Mouse (Mus musculus) thymus, adult 2 months (tissue): Measurements from ENCODE around the gene Plac8. TPM values are rescaled to one million over a fixed set of nuclear protein-coding genes. Genes with fewer than 3 reads are reported as not detected.

ENCODE experiments used
- DNase-seq: peaks from one replicate; pipeline ENCODE4 v3.0.0; 2021
- H3K27ac ChIP-seq: fragments of 200-500 bp; 2 replicates; pipeline ENCODE4 v1.5.1; 2012; ENCODE audit warnings: low read length, control low read depth; ENCODE audit not compliant: control insufficient read depth, insufficient read depth
- H3K27me3 ChIP-seq: fragments of 200-500 bp; 2 replicates; pipeline ENCODE4 v1.6.1; 2012; ENCODE audit warnings: mild to moderate bottlenecking, low read length, moderate library complexity, mixed read lengths; ENCODE audit not compliant: control insufficient read depth, insufficient read depth
- H3K36me3 ChIP-seq: fragments of 200-500 bp; 2 replicates; pipeline ENCODE4 v1.6.1; 2012; ENCODE audit warnings: mild to moderate bottlenecking, low read length, moderate library complexity; ENCODE audit not compliant: control insufficient read depth, insufficient read depth
- H3K4me1 ChIP-seq: fragments of 200-500 bp; replicated peaks from 2 replicates; pipeline ENCODE4 v1.6.1; 2012; ENCODE audit warnings: low read length; ENCODE audit not compliant: control insufficient read depth, insufficient read depth
- H3K4me3 ChIP-seq: fragments of 200-500 bp; 2 replicates; pipeline ENCODE4 v1.5.1; 2012; ENCODE audit warnings: mild to moderate bottlenecking, low read length, control low read depth, moderate library complexity; ENCODE audit not compliant: control insufficient read depth, insufficient read depth
- CTCF ChIP-seq: fragments of 200-500 bp; IDR thresholded peaks from 2 replicates; pipeline ENCODE4 v1.5.1; 2012; ENCODE audit warnings: mild to moderate bottlenecking, control low read depth, low read length, moderate library complexity, borderline replicate concordance; ENCODE audit not compliant: control insufficient read depth, poor library complexity, insufficient read depth; ENCODE audit errors: extremely low read depth
- POLR2A ChIP-seq: fragments of 200-500 bp; IDR thresholded peaks from 2 replicates; pipeline ENCODE4 v1.6.1; 2012; ENCODE audit warnings: mild to moderate bottlenecking, low read length, control low read depth, moderate library complexity; ENCODE audit not compliant: control insufficient read depth, poor library complexity, insufficient read depth; ENCODE audit errors: extremely low read depth
- WGBS: fragments of 180-500 bp; shearing (Covaris S2); methylation state at CpG from one replicate; pipeline ENCODE4 v1.1.7; 2018; 5-methylcytosine and 5-hydroxymethylcytosine counted together
- polyA plus RNA-seq: library from polyadenylated mRNA; depleted of rRNA; stranded (reverse); fragments of >200 nt; gene quantifications from 2 replicates; pipeline ENCODE4 v1.2.3, GENCODE M21; 2012

The Plac8 gene
- polyA plus RNA-seq, 1 experiment: 153 TPM

- WGBS: 88% methylated on average over 3 of the region's 3 CpGs
- Histone ChIP-seq H3K4me3 (no peak overlapping the region), H3K27me3 (no peaks in the 10 kb centered on the region), H3K27ac (no peak overlapping the region), H3K36me3 (no peaks in the 10 kb centered on the region), H3K4me1 (no peaks in the 10 kb centered on the region)
- DNase-seq: no peak
- TF ChIP-seq CTCF: no peak
- TF ChIP-seq POLR2A: no peak
These were observed 13.3 kb downstream of the Plac8 start for GRCm38 (mm10) chr5:100558783-100559182.

DNA sequence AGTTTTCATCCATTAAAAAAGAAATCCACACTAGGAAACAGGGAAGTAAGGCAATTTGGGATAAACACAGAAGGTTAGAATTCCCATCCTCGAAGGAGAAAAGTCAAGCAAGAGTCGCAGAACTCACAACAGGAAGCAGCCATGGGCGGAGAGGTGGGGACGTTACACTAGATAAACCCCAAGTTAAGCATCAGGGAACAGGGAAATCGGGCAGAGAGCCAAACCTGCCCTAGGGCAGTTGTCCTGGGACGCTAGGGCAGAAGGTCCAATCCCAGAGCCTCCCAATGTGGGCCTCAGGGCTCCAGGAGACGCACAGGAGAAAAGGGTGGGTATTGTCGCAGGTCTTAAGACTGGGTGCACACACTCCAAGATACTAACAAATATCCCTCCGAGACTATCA lies 14.5 kb downstream of the Plac8 start:
- 81% methylated on average over 9 of the region's 9 CpGs for WGBS

DNA sequence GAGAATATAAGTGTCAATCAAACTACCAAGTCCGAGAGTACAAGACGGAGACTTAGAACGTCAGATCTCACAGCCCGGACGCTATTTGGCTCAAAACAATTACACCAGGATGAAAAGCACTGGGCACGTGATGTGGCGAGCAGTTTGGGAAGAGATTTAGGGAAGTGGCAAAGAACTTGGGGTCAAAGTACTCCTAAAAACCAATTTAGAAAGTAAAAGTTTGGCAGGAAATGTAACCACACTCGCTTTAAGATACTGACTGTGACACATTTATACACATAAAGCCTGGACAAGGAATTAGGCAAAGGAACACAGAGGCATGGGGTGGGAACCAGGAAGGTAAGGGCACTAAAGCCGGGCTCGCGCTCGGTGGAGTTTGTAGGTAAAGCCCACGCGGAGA lies 15.0 kb downstream of the Plac8 start:
- TF ChIP-seq CTCF (no peak), POLR2A (no peak)
- DNase-seq: no peak
- 83% methylated on average over 14 of the region's 14 CpGs for WGBS
- H3K4me1 ChIP-seq: no peaks in the 10 kb centered on the region
- H3K4me3 ChIP-seq: no peak overlapping the region
- H3K27me3 ChIP-seq: no peaks in the 10 kb centered on the region
- no peak overlapping the region for H3K27ac ChIP-seq
- H3K36me3 ChIP-seq: no peaks in the 10 kb centered on the region

More for the DNA sequence above, 14.5 kb downstream of the Plac8 start:
- Histone ChIP-seq H3K4me3 (no peak overlapping the region), H3K27ac (no peak overlapping the region), H3K4me1 (no peaks in the 10 kb centered on the region), H3K36me3 (no peaks in the 10 kb centered on the region), H3K27me3 (no peaks in the 10 kb centered on the region)
- no peak for DNase-seq
- TF ChIP-seq POLR2A (no peak), CTCF (no peak)

- H3K27me3 ChIP-seq: no peaks in the 10 kb centered on the region
- WGBS: 95% methylated on average over 8 of the region's 8 CpGs
These were observed 18.6 kb downstream of the Plac8 start for GRCm38 (mm10) chr5:100553426-100553825.

DNA sequence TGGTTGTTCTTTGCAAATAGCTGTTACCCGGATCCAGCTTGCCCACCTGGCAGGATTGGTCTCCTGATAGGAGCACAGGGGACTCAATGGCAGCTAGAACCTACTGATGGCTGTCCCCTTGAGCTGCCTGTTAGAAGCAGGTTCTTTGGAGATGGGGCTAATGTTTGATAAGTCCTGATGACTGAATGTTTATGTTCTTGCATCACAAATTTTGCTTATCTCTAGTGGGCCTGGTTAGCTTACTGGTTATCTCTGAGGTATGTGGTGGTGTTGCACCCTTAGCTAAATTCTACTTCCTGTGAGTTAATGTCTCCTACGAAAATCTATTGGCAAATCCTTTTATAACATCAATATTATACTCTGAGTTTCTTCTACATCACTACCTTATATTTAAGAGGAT lies 20.1 kb downstream of the Plac8 start:
- Histone ChIP-seq H3K27ac (no peak overlapping the region), H3K36me3 (peaks cover 19% of the 10 kb centered on the region), H3K4me3 (no peak overlapping the region), H3K27me3 (no peaks in the 10 kb centered on the region), H3K4me1 (no peaks in the 10 kb centered on the region)
- WGBS: 86% methylated on average over 2 of the region's 2 CpGs
- no peak for DNase-seq
- TF ChIP-seq POLR2A: no peak
- TF ChIP-seq CTCF: no peak

More at GRCm38 (mm10) chr5:100553426-100553825, 18.6 kb downstream of the Plac8 start:
- Histone ChIP-seq H3K27ac (no peak overlapping the region), H3K4me3 (no peak overlapping the region), H3K4me1 (no peaks in the 10 kb centered on the region), H3K36me3 (peaks cover 5% of the 10 kb centered on the region)
- no peak for DNase-seq
- TF ChIP-seq POLR2A: no peak

DNA sequence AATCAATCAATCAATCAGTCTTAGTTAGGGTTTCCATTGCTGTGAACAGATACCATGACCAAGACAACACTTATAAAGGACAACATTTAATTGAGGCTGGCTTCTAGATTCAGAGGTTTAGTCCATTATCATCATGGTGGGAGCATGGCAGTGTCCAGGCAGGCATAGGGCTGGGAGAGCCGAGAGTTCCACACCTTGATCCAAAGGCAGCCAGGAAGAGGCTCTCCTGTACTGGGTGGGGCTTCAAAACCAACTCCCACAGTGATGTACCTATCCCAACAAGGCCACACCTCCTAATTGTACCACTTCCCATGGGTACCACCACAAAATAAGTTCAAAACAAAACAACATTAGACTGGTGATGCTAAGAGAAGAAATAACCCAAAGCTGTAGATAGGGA lies 21.9 kb downstream of the Plac8 start:
- Histone ChIP-seq H3K36me3 (peaks cover 36% of the 10 kb centered on the region), H3K4me3 (no peak overlapping the region), H3K27ac (no peak overlapping the region), H3K4me1 (no peaks in the 10 kb centered on the region), H3K27me3 (no peaks in the 10 kb centered on the region)
- no peak for DNase-seq
- TF ChIP-seq CTCF (no peak), POLR2A (no peak)
- 96% methylated on average over 1 of the region's 1 CpGs for WGBS

- H3K4me3 ChIP-seq: no peak overlapping the region
- H3K36me3 ChIP-seq: peaks cover 44% of the 10 kb centered on the region
- no peak overlapping the region for H3K27ac ChIP-seq
- whole genome bisulfite sequencing: 85% methylated on average over 4 of the region's 4 CpGs
- H3K27me3 ChIP-seq: no peaks in the 10 kb centered on the region
- no peaks in the 10 kb centered on the region for H3K4me1 ChIP-seq
- TF ChIP-seq POLR2A: no peak
- TF ChIP-seq CTCF: no peak
- no peak for DNase-seq
These were observed 22.7 kb downstream of the Plac8 start for GRCm38 (mm10) chr5:100549311-100549710.
